Mouse (Mus musculus): Measurements from ENCODE around the gene Cpne6. TPM values are rescaled to one million over a fixed set of nuclear protein-coding genes. Genes with fewer than 3 reads are reported as not detected.

Cpne6 gene
- total RNA-seq, 2 experiments from 2014 or later, result 653 to 657 TPM

GRCm38 (mm10) chr14:55551347-55551746 lies 41.1 kb downstream of the Cpne6 start:
- no peak for DNase-seq (ENCODE audit: low spot score in 2 of 2)

DNA sequence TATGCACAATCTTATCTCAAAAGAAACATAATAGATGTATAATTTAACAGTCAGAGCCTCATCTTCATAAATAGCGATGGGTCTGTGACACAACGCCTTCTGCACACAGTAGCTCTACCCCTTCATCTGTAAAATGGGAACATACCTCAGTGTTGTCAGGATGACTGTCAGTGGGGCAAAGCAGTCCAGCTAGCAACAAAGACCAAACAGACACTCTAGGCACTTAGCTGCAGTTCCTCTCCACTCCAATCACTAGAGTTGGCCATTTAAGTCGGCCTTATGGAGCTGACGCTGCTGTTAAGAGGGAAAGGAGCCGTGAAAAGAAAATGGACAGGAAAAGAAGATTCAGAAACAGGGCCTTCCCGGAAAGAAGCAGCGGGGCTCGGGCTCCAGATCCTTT lies 41.5 kb downstream of the Cpne6 start:
- no peak for DNase-seq (ENCODE audit: low spot score in 2 of 2)

GRCm38 (mm10) chr14:55554635-55555034 lies 44.4 kb downstream of the Cpne6 start:
- no peak for DNase-seq (ENCODE audit: low spot score in 2 of 2)

GRCm38 (mm10) chr14:55555788-55556187 lies 45.5 kb downstream of the Cpne6 start:
- DNase-seq (ENCODE audit: low spot score in 2 of 2), result no peak

- peak; percentile 72 to 80 for DNase-seq (ENCODE audit: low spot score in 2 of 2)
These were observed 46.8 kb downstream of the Cpne6 start for GRCm38 (mm10) chr14:55557003-55557402.

- no peak for DNase-seq (ENCODE audit: low spot score in 2 of 2)
These were observed 47.3 kb downstream of the Cpne6 start for GRCm38 (mm10) chr14:55557587-55557986.

GRCm38 (mm10) chr14:55558740-55559448 lies 48.6 kb downstream of the Cpne6 start:
- DNase-seq (ENCODE audit: low spot score in 2 of 2), result no peak

- peak; percentile 83 to 90 for DNase-seq (ENCODE audit: low spot score in 2 of 2)
These were observed 49.6 kb downstream of the Cpne6 start, which contains the start of gene Dcaf11 for GRCm38 (mm10) chr14:55559799-55560201. Gene Dcaf11, plus strand, starts transcription at chr14:55560006.

DNA sequence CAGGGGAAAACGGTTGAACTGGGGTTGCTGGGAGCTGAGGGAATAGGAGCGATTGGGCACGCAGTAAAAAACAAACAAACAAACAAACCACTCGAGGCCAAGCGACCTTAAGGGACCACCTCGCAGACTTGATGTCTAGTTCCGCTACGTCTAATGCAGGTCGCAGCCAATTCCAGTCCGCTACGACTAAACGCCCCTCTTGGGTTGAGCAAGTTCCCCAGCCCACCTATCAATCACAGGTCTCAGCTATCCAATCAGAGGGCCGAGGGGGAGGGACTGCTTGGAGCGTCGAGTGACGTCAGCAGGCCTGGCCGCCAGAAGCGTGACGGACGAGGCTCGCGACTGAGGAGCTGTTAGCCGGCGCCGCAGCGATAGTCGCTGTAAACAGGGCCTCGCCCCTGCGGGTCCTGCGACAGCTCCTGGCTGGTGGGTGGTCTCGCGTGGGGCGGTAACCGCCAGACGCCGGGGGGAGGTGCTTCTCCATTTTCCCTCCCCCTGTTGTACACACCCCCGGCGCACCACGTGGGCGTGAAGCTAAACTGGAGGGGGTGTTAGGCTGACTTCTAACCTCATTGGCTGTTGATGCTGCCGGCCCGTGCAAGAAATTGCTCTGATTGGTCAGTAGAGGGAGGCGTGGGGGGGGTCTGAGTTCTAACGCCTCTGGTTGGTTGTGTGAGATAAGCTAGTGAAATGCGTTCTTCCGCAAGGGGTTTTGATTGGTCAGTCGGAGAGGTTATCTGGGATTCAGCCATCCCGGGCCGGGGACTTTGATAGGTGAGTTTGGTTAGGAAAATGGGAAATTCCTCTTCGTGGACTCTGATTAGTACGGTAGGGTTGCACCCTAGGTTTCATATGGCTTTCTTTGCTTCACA lies 50.2 kb downstream of the Cpne6 start, which contains the start of gene A730061H03Rik:
TSS of gene A730061H03Rik (minus strand) at position 205 of the 872 bp plus-strand sequence.
- DNase-seq (ENCODE audit: low spot score in 2 of 2), result peak; percentile 99

- no peak for DNase-seq (ENCODE audit: low spot score in 2 of 2)
These were observed 51.6 kb downstream of the Cpne6 start for GRCm38 (mm10) chr14:55561860-55562259.

DNA sequence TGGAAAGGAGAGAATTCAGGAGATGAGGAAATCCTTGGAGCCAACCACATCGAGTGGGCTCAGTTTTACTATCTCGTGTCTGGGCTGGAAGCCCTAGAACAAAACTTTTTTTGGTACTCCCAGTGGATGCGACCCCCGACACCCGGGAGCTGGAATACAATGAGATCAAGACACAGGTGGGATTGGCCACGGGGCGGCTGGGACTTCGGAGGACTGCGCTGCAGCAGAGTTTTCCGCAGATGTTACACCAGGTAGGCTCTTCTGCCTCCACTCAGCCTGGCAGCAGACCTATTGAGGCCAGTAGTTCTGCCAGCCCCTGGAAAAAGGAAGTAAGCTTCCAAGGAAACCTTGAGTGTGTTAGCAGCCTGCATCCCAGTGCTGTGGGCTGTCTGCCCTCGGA lies 53.0 kb downstream of the Cpne6 start:
- DNase-seq (ENCODE audit: low spot score in 2 of 2), result no peak

- DNase-seq (ENCODE audit: low spot score in 2 of 2), result no peak
These were observed 55.5 kb downstream of the Cpne6 start for GRCm38 (mm10) chr14:55565748-55566147.

Other genes starting within 250 kb of the Cpne6 start
- gene Dhrs4, start 31.7 kb upstream of the Cpne6 start, total RNA-seq (2021), result 10 to 100 TPM; 20.2 to 22.1 TPM
- 10 to 100 TPM; 46.8 to 50.8 TPM for gene Carmil3, start 19.8 kb upstream of the Cpne6 start, total RNA-seq (2021)
- gene Nrl, start 14.5 kb downstream of the Cpne6 start, total RNA-seq (2021), result 1 to 10 TPM; 1.7 to 2.2 TPM
- gene Pck2, start 29.8 kb downstream of the Cpne6 start, total RNA-seq (2021), result 10 to 100 TPM; 50.9 to 54.2 TPM
- 10 to 100 TPM; 72.2 to 83.8 TPM for gene Dcaf11, start 49.6 kb downstream of the Cpne6 start, total RNA-seq (2021)
- 1 to 10 TPM in 1 of 2 experiments, under 1 TPM in 1; 0.79 to 1.6 TPM for gene A730061H03Rik, start 50.0 kb downstream of the Cpne6 start, total RNA-seq (2021)
- gene Fitm1, start 65.2 kb downstream of the Cpne6 start, total RNA-seq (2021), result not detected
- gene Psme1, start 67.7 kb downstream of the Cpne6 start, total RNA-seq (2021), result 10 to 100 TPM; 54.0 to 56.6 TPM
- 10 to 100 TPM; 43.3 to 49.5 TPM for gene Emc9, start 74.9 kb downstream of the Cpne6 start, total RNA-seq (2021)
- gene Psme2, start 80.7 kb downstream of the Cpne6 start, total RNA-seq (2021), result 10 to 100 TPM; 53.7 to 57.4 TPM
- 10 to 100 TPM; 38.0 to 43.0 TPM for gene Rnf31, start 81.3 kb downstream of the Cpne6 start, total RNA-seq (2021)
- 10 to 100 TPM; 10.9 to 13.3 TPM for gene Irf9, start 93.1 kb downstream of the Cpne6 start, total RNA-seq (2021)
- 1 to 10 TPM; 1.4 to 1.8 TPM for gene Rec8, start 107.6 kb downstream of the Cpne6 start, total RNA-seq (2021)
- 100 to 1,000 TPM; 119 to 128 TPM for gene Ipo4, start 125.5 kb downstream of the Cpne6 start, total RNA-seq (2021)
- gene Gm49378, start 127.5 kb downstream of the Cpne6 start, total RNA-seq (2021), result 1 to 10 TPM; 2.7 to 3.8 TPM
- 10 to 100 TPM; 39.6 to 40.8 TPM for gene Tm9sf1, start 133.4 kb downstream of the Cpne6 start, total RNA-seq (2021)
- gene Tssk4, start 139.7 kb downstream of the Cpne6 start, total RNA-seq (2021), result 1 to 10 TPM in 1 of 2 experiments, under 1 TPM in 1; 0.79 to 1.2 TPM
- gene Mdp1, start 150.1 kb downstream of the Cpne6 start, total RNA-seq (2021), result 10 to 100 TPM; 45.5 to 52.3 TPM
- 10 to 100 TPM; 23.3 to 26.4 TPM for gene Gmpr2, start 161.5 kb downstream of the Cpne6 start, total RNA-seq (2021)
- gene Nedd8, start 161.7 kb downstream of the Cpne6 start, total RNA-seq (2021), result 100 to 1,000 TPM; 294 to 304 TPM
- 10 to 100 TPM; 12.3 to 15.2 TPM for gene Tinf2, start 171.4 kb downstream of the Cpne6 start, total RNA-seq (2021)
- not detected for gene Tgm1, start 203.5 kb downstream of the Cpne6 start, total RNA-seq (2021)
- gene Rabggta, start 211.8 kb downstream of the Cpne6 start, total RNA-seq (2021), result 10 to 100 TPM; 43.7 to 45.7 TPM
- gene Dhrs1, start 235.2 kb downstream of the Cpne6 start, total RNA-seq (2021), result 10 to 100 TPM; 83.2 to 98.7 TPM
- gene Nop9, start 235.2 kb downstream of the Cpne6 start, total RNA-seq (2021), result 10 to 100 TPM; 11.7 to 14.5 TPM
- gene Cideb, start 248.0 kb downstream of the Cpne6 start, total RNA-seq (2021), result 1 to 10 TPM; 1.7 to 2.2 TPM